Mouse (Mus musculus) adrenal gland, postnatal 36 days (tissue): ENCODE data around the gene Nol7. TPM values are rescaled to one million over a fixed set of nuclear protein-coding genes. Genes with fewer than 3 reads are reported as not detected.

ENCODE experiments used
- DNase-seq, 2 experiments: peaks; one replicate each; pipeline ENCODE4 v3.0.0; 2021; ENCODE audit warnings: mixed read lengths in 1 of 2
- long read RNA-seq, 2 experiments: library from polyadenylated mRNA; stranded (forward); transcript quantifications; one replicate each; pipeline ENCODE4 v2.0.0; 2021; ENCODE audit warnings: borderline sequencing depth in 2 of 2
- total RNA-seq, 2 experiments: library from RNA; stranded (reverse); gene quantifications; 2 replicates each; pipeline ENCODE4 v1.2.3; 2021

Nol7 gene
- 100 to 1,000 TPM; 108 to 120 TPM for total RNA-seq
- long read RNA-seq, experiment 1, transcript Nol7-201 (8 exons, 1,800 nt) = major isoform, 68 of 99 reads
- long read RNA-seq, experiment 1, partial matches to known transcripts = 31 of 99 reads
- long read RNA-seq, experiment 1, other reads (novel, unspliced or antisense) = 0 of 99 reads
- long read RNA-seq, experiment 2, transcript Nol7-201 (8 exons, 1,800 nt) = major isoform, 25 of 37 reads
- long read RNA-seq, experiment 2, partial matches to known transcripts = 11 of 37 reads
- long read RNA-seq, experiment 2, other reads (novel, unspliced or antisense) = 0 of 37 reads

DNA sequence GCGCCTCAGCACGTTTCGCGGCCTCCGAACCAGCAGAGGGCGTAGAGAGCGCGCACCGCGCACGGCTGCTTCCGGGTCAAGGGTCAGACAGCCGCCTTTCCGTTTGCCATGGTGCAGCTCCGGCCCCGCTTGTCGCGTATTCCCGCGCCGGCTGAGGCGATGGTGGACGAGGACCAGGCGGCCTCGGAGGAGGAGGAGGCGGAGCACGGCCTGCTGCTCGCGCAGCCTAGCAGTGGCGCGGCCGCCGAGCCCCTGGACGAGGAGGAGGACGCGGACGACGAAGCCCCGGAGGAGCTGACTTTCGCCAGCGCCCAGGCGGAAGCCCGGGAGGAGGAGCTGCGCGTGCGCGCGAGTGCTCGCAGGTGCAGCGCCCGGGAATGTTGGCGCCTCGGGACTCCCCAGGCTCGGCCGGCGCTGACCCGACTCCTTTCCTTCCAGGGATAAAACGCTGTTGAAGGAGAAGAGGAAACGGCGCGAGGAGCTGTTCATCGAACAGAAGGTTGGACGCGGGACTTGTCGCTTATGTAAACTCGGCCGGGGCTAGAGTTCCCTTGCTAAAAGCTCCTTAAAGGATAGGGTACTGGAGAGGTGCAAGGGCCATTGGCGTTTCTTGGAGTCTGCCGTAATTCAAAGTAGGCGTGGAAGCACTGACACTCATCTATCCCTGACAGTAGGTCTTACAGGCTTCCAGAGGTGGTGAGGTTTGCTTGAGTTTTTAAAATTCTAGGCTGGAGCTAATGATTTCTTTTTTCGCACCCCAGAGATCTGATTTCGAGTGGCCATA, at the start of gene Nol7:
Gene Nol7, plus strand, starts transcription at position 94 of the 784 bp plus-strand sequence.
- peak; percentile 95 to 97 for DNase-seq

- no peak for DNase-seq
Observed at GRCm38 (mm10) chr13:43349376-43349775, 48.8 kb upstream of the Nol7 start.

- DNase-seq = no peak
Observed at GRCm38 (mm10) chr13:43350489-43351169, 47.6 kb upstream of the Nol7 start.

- DNase-seq = no peak
Observed at GRCm38 (mm10) chr13:43353356-43353755, 44.8 kb upstream of the Nol7 start.

- DNase-seq = no peak
Observed at GRCm38 (mm10) chr13:43354362-43354761, 43.8 kb upstream of the Nol7 start.

- DNase-seq = no peak
Observed at GRCm38 (mm10) chr13:43356346-43357125, 41.7 kb upstream of the Nol7 start.

DNA sequence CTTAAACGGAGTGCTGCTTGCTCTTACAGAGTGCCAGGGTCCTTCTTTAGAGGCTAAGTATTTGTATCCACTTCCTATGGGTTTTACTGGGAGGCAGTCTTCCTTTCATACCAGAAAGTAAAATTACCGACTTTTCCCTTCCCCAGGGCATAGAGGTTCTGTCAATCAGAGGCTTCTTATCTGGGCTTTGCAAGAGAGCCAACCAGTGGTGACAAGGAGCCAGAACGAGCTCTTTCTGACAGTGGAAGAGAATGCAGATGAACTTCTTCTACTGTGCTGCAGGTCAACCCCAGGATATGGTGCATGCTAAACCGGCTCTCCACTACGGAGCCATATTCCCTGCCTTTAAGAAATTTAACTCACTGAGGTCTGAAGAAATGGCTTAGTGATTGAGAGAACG, 37.7 kb upstream of the Nol7 start:
- no peak for DNase-seq

DNA sequence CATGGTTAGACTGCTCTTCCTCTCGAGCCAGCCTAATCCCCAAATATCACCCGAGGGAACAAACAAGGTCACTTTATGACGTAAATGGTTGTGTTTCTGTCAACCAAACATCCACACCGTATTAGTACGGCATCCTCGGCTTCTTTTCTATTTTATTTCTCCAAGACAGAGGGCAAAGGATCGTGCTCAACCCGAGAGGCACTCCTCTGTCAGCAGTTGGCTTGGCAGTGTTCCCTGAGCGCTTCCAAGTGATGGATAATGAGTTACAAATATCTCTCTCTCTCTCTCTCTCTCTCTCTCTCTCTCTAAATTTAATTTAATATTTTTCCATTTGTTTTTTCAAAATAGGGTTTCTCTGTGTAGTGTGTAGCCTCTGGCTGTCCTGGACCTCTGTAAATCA, 35.8 kb upstream of the Nol7 start:
- DNase-seq = no peak

DNA sequence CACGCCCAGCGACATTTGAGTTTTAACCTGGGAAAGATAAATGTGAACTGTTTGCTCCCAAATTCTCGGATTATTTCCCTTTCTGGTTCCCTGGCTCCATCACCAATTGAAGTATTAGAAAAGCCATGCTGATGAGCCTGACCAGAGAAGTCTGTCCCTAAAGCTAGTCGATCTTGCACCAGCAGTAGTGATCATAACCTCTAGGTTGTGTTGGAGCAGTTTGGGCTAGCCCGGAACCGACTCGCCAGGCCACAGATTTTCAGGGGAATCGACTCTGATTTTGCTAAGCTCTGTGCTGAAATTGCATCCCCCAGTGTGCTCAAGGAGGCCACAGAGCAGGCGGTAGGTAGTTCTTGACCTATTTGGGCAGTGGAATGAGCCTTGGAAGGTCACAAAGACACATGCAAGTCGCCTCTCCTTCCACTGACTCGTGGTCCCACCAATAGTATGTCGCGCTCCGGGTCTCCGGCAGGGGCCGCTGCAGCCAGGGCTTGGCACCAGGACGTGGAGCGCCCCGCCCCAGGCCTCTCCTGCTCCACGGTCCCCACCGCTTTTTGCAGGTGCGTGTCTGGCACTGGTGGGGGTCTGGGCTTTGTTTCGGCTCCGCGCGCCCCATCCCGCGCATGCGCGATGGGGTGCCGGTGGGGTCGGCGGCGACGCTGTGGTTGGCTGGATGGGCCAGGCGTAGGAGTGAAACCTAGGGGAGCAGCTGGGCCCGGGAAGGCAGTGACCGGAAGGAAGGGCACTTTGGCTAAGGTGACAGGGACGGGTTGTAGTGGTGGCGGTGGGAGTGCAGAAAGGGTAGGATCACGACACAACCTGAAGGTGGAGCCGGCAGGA, 33.0 kb upstream of the Nol7 start, which contains the start of gene Sirt5:
Gene Sirt5, plus strand, starts transcription at position 512 of the 840 bp plus-strand sequence.
- DNase-seq = peak; percentile 92 to 95

DNA sequence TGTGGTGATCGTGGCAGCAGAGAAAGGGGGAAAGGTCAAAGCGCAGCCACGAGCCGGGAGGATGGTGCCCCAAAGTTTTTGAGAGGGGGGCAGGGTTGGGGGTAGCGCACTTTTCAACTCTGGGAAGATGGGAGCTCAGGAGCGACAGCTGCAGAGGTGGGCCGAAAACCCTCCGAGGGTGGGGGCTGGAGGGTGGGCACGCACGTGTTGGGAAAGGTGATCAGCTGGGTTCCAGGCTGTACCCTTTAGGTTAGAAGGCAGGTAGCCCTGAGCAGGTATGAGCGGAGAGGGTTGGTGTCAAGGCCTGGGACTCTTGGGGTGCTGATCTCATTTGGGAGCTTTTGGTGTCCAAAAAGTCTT, 32.4 kb upstream of the Nol7 start:
- DNase-seq = no peak

DNA sequence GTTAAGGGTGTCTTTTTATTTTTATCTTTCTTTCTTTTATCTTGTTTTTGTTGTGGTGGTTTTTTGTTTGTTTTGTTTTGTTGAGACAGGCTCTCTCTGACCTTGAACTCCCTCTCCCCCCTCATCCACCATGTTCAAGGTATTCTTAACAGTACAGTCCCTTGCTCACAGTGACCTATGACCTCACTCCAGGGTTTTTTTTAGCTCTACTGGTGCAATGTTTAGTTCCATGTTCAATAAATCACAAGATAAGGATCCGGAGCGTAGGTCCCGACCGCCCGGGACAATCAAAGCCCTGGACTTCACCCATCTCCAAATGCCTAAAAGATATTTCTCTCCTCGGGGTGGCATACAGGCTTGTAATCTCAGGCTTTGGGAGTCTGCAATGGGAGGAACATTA, 28.1 kb upstream of the Nol7 start:
- DNase-seq = no peak

- no peak for DNase-seq
Observed at GRCm38 (mm10) chr13:43372892-43373291, 25.3 kb upstream of the Nol7 start.

- no peak for DNase-seq
Observed at GRCm38 (mm10) chr13:43374205-43374604, 24.0 kb upstream of the Nol7 start.

GRCm38 (mm10) chr13:43374918-43375432, 23.2 kb upstream of the Nol7 start:
- DNase-seq = no peak

DNA sequence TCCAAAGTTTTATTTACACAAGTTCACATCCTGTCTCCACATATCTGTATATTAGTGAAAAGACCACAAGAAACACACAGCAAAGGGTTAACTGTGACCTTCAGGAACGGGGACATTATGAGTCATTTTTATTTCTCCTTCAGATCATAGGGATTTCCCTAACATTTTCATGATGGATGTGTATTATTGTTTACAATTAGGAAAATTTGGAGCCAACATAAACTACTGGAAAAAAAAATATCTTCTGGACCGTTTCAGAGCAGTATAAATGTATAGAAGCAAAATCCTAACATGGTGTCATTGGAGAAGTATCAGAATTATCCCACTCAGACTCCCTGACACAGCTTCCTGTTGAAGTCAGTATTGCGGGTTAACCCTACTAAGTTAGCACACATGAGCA, 18.2 kb upstream of the Nol7 start:
- DNase-seq = no peak

DNA sequence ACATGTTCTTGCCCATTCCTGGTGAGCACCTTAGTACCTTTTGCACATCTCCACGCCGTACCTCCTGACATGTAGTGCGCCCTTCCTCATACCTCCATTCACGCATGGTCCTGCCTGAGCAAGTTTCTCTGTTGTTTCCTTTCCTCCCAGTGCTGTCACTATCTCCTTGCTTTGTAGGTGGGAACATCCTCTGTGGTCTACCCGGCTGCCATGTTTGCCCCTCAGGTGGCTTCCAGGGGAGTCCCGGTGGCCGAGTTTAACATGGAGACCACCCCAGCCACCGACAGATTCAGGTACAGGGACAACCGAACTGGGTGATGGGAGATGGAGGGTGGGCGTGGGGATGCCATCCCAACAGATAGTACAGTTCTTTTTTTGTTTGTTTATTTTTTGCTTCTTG, 12.9 kb upstream of the Nol7 start:
- DNase-seq = no peak

GRCm38 (mm10) chr13:43397700-43398296, 392 bp upstream of the Nol7 start:
- no peak for DNase-seq

GRCm38 (mm10) chr13:43399576-43399975, 1.4 kb downstream of the Nol7 start:
- no peak for DNase-seq

DNA sequence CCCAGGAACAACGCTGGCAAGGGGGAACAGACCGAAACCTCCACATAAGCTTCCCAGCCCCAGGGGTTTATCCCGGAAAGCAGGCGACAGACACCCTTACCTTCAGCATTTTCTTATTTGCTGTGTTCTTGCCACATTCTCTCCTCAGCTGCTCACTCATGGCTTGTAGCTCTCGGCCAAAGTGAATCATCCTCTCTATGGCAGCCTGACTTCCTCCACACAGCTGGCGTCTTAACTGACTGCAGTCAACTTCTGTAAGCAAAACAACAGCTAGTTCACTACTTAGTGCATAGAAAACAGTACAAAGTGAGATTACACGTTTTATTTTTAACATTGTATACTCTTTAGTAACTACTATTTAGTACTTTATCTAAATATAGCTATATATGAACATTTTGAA, 14.1 kb downstream of the Nol7 start:
- no peak for DNase-seq

DNA sequence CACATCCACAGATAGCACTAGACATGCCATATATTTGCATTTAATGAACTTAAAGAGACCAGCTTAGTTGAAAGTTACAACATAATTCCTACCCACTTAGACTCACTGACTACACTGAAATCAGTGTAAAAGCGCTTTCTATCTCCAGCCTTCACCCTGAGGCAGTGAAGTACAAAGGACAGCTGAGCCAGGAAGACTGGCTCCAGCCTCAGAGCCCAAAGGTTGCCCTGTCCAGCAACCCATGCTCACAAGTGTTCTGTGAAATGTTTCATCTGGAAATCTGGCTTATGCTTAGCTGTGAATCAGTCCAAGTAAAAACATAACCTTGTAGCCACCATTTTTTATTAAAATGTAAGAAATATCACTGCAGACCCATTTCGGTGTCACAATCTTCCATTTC, 15.4 kb downstream of the Nol7 start:
- no peak for DNase-seq

DNA sequence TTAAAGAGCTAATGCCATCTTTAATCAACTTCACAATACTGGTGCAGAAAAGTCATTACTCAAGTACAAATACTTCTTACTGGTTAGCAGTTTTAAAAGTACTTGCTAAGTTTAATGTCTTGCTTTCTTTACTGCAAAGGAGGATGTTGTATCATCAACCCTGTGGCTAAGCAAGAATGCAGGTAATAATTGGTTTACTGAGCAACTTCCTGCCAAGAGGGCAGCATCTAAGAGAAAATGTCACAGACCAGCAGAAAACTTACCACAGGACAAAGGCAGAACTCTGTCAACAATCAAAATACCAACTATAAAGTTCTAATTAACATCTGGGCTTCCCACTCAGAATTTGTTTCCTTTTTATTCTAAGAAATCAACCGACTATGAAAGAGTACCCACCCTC, 17.1 kb downstream of the Nol7 start:
- DNase-seq = no peak
